Mouse (Mus musculus) C2C12 (cell line): ENCODE measurements around the gene G6pc2. TPM values are rescaled to one million over a fixed set of nuclear protein-coding genes. Genes with fewer than 3 reads are reported as not detected.

Source experiments
- H3K27me3 ChIP-seq: one replicate; pipeline ENCODE4 v1.6.1; 2011; ENCODE audit not compliant: control insufficient read depth, insufficient read depth, insufficient read length
- H3K36me3 ChIP-seq: one replicate; pipeline ENCODE4 v1.6.1; 2011; ENCODE audit not compliant: control insufficient read depth, insufficient read depth
- H3K4me3 ChIP-seq: one replicate; pipeline ENCODE4 v1.5.1; 2011; ENCODE audit warnings: mild to moderate bottlenecking, control low read depth; ENCODE audit not compliant: poor library complexity, insufficient read depth, severe bottlenecking
- H3K79me2 ChIP-seq: one replicate; pipeline ENCODE4 v1.6.1; 2011; ENCODE audit not compliant: control insufficient read depth, insufficient read depth
- H3K79me3 ChIP-seq: one replicate; pipeline ENCODE4 v1.6.1; 2011; ENCODE audit warnings: low read depth, control low read depth
- H3ac ChIP-seq: one replicate; pipeline ENCODE3; 2011; ENCODE audit warnings: low read depth; ENCODE audit not compliant: control insufficient read depth, insufficient read length
- CEBPB ChIP-seq: IDR thresholded peaks from one replicate; pipeline ENCODE4 v1.6.1; 2011; ENCODE audit warnings: low read depth, mild to moderate bottlenecking, control low read depth, moderate library complexity
- CTCF ChIP-seq: IDR thresholded peaks from one replicate; pipeline ENCODE4 v1.5.1; 2011; ENCODE audit not compliant: control insufficient read depth, insufficient read depth, insufficient read length
- FOSL1 ChIP-seq: IDR thresholded peaks from one replicate; pipeline ENCODE4 v1.8.0; 2011; ENCODE audit warnings: mild to moderate bottlenecking, low read length; ENCODE audit not compliant: poor library complexity, insufficient read depth, severe bottlenecking
- MAX ChIP-seq: IDR thresholded peaks from one replicate; pipeline ENCODE4 v1.6.1; 2011; ENCODE audit warnings: mild to moderate bottlenecking, control low read depth
- MYOD1 ChIP-seq: IDR thresholded peaks from one replicate; pipeline ENCODE4 v1.6.1; 2011; ENCODE audit warnings: low read depth; ENCODE audit not compliant: control insufficient read depth, insufficient read length
- MYOG ChIP-seq: IDR thresholded peaks from one replicate; pipeline ENCODE4 v1.6.1; 2011; ENCODE audit not compliant: control insufficient read depth, insufficient read length; ENCODE audit errors: extremely low read depth
- USF1 ChIP-seq: IDR thresholded peaks from one replicate; pipeline ENCODE4 v1.6.1; 2011; ENCODE audit warnings: low read depth, mild to moderate bottlenecking, control low read depth, moderate library complexity
- polyA plus RNA-seq: library from polyadenylated mRNA; unstranded; fragments of >200 nt; fragmentation: generic; extraction: Trizol; gene quantifications from one replicate; pipeline ENCODE4 v1.2.1, GENCODE M21; 2012; ENCODE audit warnings: missing spikeins

The G6pc2 gene
- polyA plus RNA-seq, 1 experiment: not detected

- no peaks in the 10 kb centered on the region for H3K27me3 ChIP-seq
- H3K79me2 ChIP-seq: no peaks in the 10 kb centered on the region
- no peak for TF ChIP-seq MAX
- TF ChIP-seq CEBPB: no peak
- TF ChIP-seq USF1: no peak
- TF ChIP-seq CTCF: no peak
- no peak for TF ChIP-seq MYOG
- no peak for TF ChIP-seq FOSL1
- TF ChIP-seq MYOD1: no peak
- no peaks in the 10 kb centered on the region for H3K79me3 ChIP-seq
- H3ac ChIP-seq: no peak overlapping the region
- peaks cover 48% of the 10 kb centered on the region for H3K36me3 ChIP-seq
- no peak overlapping the region for H3K4me3 ChIP-seq
Measured at GRCm38 (mm10) chr2:69191059-69191458, 19.8 kb upstream of the G6pc2 start.

DNA sequence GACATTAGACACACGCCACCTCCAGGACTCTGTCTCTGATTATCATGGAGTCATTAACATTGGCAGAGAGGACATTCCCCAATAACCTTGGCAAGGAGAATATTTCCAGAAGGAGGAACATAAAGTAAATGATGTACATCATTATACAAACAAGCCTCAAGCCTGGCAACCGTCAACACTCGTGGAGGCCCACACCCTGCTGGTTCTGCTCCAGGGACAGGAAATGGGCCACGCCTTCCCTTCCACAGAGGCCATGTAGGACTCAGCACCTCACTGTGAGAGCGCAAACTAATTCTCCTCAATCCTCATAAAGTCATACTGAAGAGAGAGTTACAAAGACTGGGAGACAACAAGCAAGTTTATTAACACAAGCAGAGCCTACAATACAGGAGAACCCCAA is 17.3 kb upstream of the G6pc2 start:
- Histone ChIP-seq H3K27me3 (no peaks in the 10 kb centered on the region), H3K36me3 (peaks cover 69% of the 10 kb centered on the region), H3K4me3 (no peak overlapping the region), H3K79me2 (no peaks in the 10 kb centered on the region), H3ac (no peak overlapping the region), H3K79me3 (no peaks in the 10 kb centered on the region)
- TF ChIP-seq MYOG: no peak
- TF ChIP-seq USF1: no peak
- no peak for TF ChIP-seq CTCF
- no peak for TF ChIP-seq FOSL1
- TF ChIP-seq MAX: no peak
- TF ChIP-seq MYOD1: no peak
- TF ChIP-seq CEBPB: no peak

DNA sequence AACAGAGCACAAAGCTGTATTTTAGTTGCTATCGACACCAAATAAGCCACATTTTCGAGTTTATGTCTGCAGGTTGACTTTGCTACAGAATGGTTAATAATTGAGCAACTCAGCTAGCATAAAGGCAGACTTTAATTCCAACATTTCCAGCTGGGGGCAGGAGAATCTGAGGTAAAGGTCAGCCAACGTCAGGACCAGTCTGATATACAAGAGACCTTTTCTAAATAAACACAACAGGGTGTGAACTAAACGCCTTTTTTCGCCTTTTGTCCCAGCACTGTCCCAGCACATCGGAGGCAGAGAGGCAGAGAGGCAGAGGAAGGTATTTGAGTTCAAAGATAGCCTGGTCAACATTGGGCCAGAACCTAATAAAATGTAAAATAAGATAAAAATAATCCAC is 5.7 kb upstream of the G6pc2 start:
- Histone ChIP-seq H3K4me3 (peak overlapping the region; percentile 76), H3ac (peak overlapping the region; percentile 99), H3K79me3 (peaks cover 16% of the 10 kb centered on the region), H3K27me3 (no peaks in the 10 kb centered on the region), H3K36me3 (peaks cover 35% of the 10 kb centered on the region), H3K79me2 (peaks cover 25% of the 10 kb centered on the region)
- no peak for TF ChIP-seq CEBPB
- no peak for TF ChIP-seq FOSL1
- TF ChIP-seq MAX: no peak
- TF ChIP-seq MYOG: no peak
- no peak for TF ChIP-seq CTCF
- TF ChIP-seq MYOD1: no peak
- no peak for TF ChIP-seq USF1

DNA sequence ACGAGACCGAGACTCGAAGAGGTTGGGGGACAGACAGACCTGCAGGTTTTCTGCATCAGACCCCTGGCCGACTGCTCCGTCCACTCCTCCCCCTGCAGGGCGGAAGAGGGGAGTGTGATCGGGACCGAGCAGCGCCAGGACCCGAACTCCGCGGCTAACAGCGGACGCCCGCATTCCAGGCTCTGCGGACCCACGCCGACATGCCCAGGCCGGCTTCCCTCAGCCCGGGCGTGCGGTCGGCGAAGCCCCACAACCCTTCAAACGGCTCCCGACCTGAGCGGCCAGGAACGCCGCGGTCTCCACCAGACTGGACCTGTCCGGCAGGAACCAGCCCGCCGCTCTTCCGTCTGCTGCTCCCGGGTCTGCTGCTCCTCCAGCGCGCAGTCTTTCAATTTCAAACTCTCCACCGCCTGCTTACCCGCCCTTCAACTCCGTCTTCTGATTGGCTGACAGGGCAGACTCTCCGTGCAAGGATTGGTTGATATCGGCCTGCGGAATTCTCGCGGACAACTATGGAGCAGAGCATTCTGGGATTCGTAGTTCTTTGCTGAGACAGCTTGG is 5.0 kb upstream of the G6pc2 start, which contains the start of gene Spc25:
Gene Spc25 (minus strand): TSS at position 404 of the 561 bp plus-strand sequence.
- Histone ChIP-seq H3ac (peak within 1 kb of the TSS; percentile 99), H3K4me3 (peak within 1 kb of the TSS; percentile 76), H3K27me3 (no peaks in the 10 kb centered on the region), H3K36me3 (peaks cover 28% of the 10 kb centered on the region), H3K79me2 (peaks cover 25% of the 10 kb centered on the region), H3K79me3 (peaks cover 16% of the 10 kb centered on the region)
- TF ChIP-seq FOSL1 (no peak), MAX (peak; percentile 45)

- TF ChIP-seq USF1 (no peak), MYOD1 (no peak)
- Histone ChIP-seq H3K79me2 (peaks cover 25% of the 10 kb centered on the region), H3K79me3 (peaks cover 16% of the 10 kb centered on the region), H3K36me3 (peaks cover 22% of the 10 kb centered on the region), H3K27me3 (no peaks in the 10 kb centered on the region), H3ac (no peak overlapping the region), H3K4me3 (no peak overlapping the region)
Measured at GRCm38 (mm10) chr2:69206523-69206922, 4.3 kb upstream of the G6pc2 start.

GRCm38 (mm10) chr2:69209684-69210083 is 1.2 kb upstream of the G6pc2 start:
- no peak for TF ChIP-seq MAX
- TF ChIP-seq CEBPB: no peak
- TF ChIP-seq FOSL1: no peak
- TF ChIP-seq MYOG: no peak
- TF ChIP-seq MYOD1: no peak
- no peak for TF ChIP-seq CTCF
- TF ChIP-seq USF1: no peak
- no peak overlapping the region for H3K4me3 ChIP-seq
- no peaks in the 10 kb centered on the region for H3K27me3 ChIP-seq
- H3K79me2 ChIP-seq: peaks cover 12% of the 10 kb centered on the region
- H3K79me3 ChIP-seq: peaks cover 9% of the 10 kb centered on the region
- no peaks in the 10 kb centered on the region for H3K36me3 ChIP-seq
- H3ac ChIP-seq: no peak overlapping the region
